Mouse (Mus musculus): ENCODE data around the gene Foxp4.
"Not testable (repeated sequence)": the region's sequence is repeated elsewhere in the genome, so short reads cannot be mapped to it uniquely, and the experiment has no call there.

DNA sequence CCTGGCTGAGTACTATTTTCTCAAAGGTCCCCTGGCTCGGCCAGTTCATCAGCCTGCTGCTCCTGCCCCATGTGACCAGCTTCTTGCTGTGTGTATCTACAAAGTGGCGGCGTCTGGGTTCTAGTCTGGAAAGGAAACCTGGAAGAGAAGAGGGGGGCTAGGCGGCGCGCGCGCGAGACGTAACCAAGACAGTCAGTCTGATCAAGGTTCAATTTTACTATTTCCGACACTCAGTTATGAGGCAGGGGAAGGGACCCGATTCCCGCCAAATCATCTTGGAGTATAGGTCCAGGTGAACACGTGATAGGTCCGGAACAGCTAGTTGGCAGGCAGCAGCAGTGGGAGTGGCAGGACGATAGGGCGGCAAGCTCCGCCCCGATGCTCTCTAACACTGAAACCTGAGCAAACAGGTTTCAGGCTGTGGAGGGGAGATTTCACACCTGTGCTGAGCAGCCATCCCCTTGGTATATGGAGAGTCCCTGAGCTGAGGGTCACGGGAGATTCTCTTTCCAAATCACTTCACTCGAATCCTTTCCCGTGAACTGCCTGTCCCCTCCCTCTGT lies 72.6 kb downstream of the Foxp4 start:
- TF ChIP-seq POLR2A (IDR thresholded peaks at IDR 0.05; ENCODE audit: borderline replicate concordance, extremely low read depth, low read depth, low read length); CTCF (IDR thresholded peaks at IDR 0.05; ENCODE audit: insufficient read depth, low read length): not testable (repeated sequence)

Data from lung, adult 2 months (tissue).